ENCODE assay signal across 8 mouse cellular contexts in the genomic region with DNA sequence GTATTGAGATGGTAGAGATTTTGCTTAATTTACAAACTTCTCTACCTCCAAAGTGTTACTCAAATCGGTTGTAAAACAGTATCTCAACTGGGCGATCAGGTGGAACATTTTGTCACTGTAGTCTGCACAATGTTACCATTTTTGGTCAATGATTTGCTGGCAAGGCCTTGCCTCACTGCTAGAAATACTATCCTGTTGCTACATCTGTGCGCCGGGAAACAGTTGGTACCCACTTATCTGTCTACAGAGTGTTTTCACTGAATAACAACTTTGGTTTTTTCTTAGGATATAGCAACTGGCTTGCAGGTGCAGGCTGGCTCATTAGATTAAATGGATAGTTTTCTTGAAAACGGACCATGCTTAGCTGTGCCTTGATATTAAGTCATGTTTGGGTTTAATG. TPM values are rescaled to one million over a fixed set of nuclear protein-coding genes. Genes with fewer than 3 reads are reported as not detected.
DNase-seq lines count a peak whose midpoint lies in the region; ATAC-seq lines count a peak whose summit lies in the region.

No protein-coding gene starts in this region.

- DNase-seq in heart, adult 11 months = peak; percentile 84
- no peak for DNase-seq in heart, postnatal 4 days
- DNase-seq in adrenal gland, postnatal 14 days = peak; percentile 31
- DNase-seq in layer of hippocampus, adult 8-10 months (ENCODE audit: low spot score in 2 of 2) = peak; percentile 39 to 52
- peak; percentile 58 for DNase-seq in lung, postnatal 36 days
- peak; percentile 50 for DNase-seq in yolk sac, embryonic 10.5 days (ENCODE audit: low spot score)
- DNase-seq in cerebellum, adult 9-10 months = no peak

- ATAC-seq in granulocyte monocyte progenitor cell, adult 5-6 weeks (replicated peaks; ENCODE audit: poor library complexity, severe bottlenecking) = peak; percentile 10; the same call in 1 of the 2 replicates

RNA-seq across cellular contexts. Expression of a gene that starts 1.1 kb away (rescaled TPM):
- total RNA-seq in heart, postnatal 4 days (2021) = 100 to 1,000 TPM; 708 to 736 TPM
- total RNA-seq in adrenal gland, postnatal 14 days (2021) = 194 and 201 TPM in 2 replicates
- 285 and 354 TPM in 2 replicates for total RNA-seq in granulocyte monocyte progenitor cell, adult 5-6 weeks (2014; fragmentation: Nextera tagmentation)
- 581 and 644 TPM in 2 replicates for total RNA-seq in granulocyte monocyte progenitor cell, adult 5-6 weeks (2017)
- 100 to 1,000 TPM; 176 to 193 (median 185) TPM for total RNA-seq in layer of hippocampus, adult 8-10 months (2022)

RNA-seq across cellular contexts. Expression of a gene that starts 53.3 kb away (rescaled TPM):
- total RNA-seq in heart, postnatal 4 days (2021) = under 1 TPM; 0.98 to 0.99 TPM
- 0.74 and 0.94 TPM in 2 replicates for total RNA-seq in adrenal gland, postnatal 14 days (2021)
- total RNA-seq in granulocyte monocyte progenitor cell, adult 5-6 weeks (2014; fragmentation: Nextera tagmentation) = not detected in 2 replicates
- total RNA-seq in granulocyte monocyte progenitor cell, adult 5-6 weeks (2017) = 0.13 TPM in 1 of 2 replicates, not detected in the other
- total RNA-seq in layer of hippocampus, adult 8-10 months (2022) = 1 to 10 TPM; 1.2 to 3.0 (median 1.9) TPM

Comparison
In these comparisons a context has a peak if more than half of its experiments do, and no peak if none do; other contexts are left out.
1. DNase-seq: peak in heart, adult 11 months (single experiment), adrenal gland, postnatal 14 days (single experiment), layer of hippocampus, adult 8-10 months (2 of 2), lung, postnatal 36 days (single experiment) and yolk sac, embryonic 10.5 days (single experiment); none in heart, postnatal 4 days (single experiment) and cerebellum, adult 9-10 months (single experiment).